ENCODE assay signal across 13 mouse cellular contexts in the genomic region with DNA sequence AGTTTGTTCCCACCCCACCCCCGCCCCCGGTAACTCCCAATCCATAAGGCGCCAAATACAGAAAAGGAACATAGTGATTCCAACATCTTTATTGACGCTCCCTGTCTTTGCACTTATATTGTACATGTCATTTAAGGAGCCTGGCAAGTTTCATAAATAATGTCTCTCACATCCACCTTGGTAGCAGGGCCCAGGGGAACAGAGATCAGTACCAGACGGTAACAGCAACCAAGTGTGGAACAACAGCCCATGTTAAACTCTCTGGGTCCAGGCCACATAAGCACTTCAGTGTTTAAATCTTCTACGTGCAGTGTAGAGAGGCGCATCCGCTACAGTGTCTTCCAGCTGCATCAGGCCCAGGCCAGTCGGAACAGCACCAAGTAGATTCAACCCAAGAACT. TPM values are rescaled to one million over a fixed set of nuclear protein-coding genes. Genes with fewer than 3 reads are reported as not detected.
A peak's percentile ranks its signal among the peaks of the same experiment; 100 is the strongest.
DNase-seq lines count a peak whose midpoint lies in the region; ATAC-seq and TF ChIP-seq lines count a peak whose summit lies in the region.
"Had no signal": no experiment of that assay in that cellular context is flagged by ENCODE, and none has a peak within 500 bp of the region (broad histone marks: within the 10 kb centered on the region; RNA-seq: fewer than 3 reads in every experiment).

No protein-coding gene starts in this region.

- peaks cover 44% of the 10 kb centered on the region for H3K36me3 ChIP-seq in kidney, embryonic 15.5 days
- H3K36me3 ChIP-seq in embryonic facial prominence, embryonic 10.5 days (replicated peaks) = peaks cover 85% of the 10 kb centered on the region
- peaks cover 44% of the 10 kb centered on the region for H3K36me3 ChIP-seq in limb, embryonic 12.5 days

- no peak overlapping the region for H3K9ac ChIP-seq in kidney, embryonic 15.5 days
- no peak overlapping the region for H3K9ac ChIP-seq in limb, embryonic 12.5 days (replicated peaks)

- no peak for DNase-seq in gastrocnemius, adult 2 months
- no peak for DNase-seq in gastrocnemius, postnatal 4 days (ENCODE audit: low spot score in 2 of 2)
- DNase-seq in kidney, adult 8-10 months = no peak
- peak; percentile 33 for DNase-seq in embryonic facial prominence, embryonic 10.5 days (ENCODE audit: low spot score)
- no peak for DNase-seq in right cerebral cortex, postnatal 10 days (ENCODE audit: low spot score in 2 of 2)
- no peak for DNase-seq in layer of hippocampus, adult 9-10 months (ENCODE audit: low spot score)
- DNase-seq: cerebellum, postnatal 10 days; gastrocnemius, postnatal 14 days; lung, postnatal 10 days; right cerebral cortex, postnatal 14 days had no signal

- ATAC-seq in kidney, embryonic 15.5 days (replicated peaks; ENCODE audit: low FRiP score) = 0 out of 2 replicates have a peak, but pooled peaks have one; percentile 4
- peak; percentile 28; the same call in 1 of the 2 replicates for ATAC-seq in limb, embryonic 12.5 days (ENCODE audit: insufficient number of reproducible peaks, insufficient read depth, low FRiP score, low TSS enrichment, low read depth)
- ATAC-seq: inflammation-experienced regulatory T-cells, adult 6 months had no signal

- H3K4me3 ChIP-seq in gastrocnemius, adult 2 months = no peak overlapping the region
- no peak overlapping the region for H3K4me3 ChIP-seq in kidney, embryonic 15.5 days (replicated peaks)
- no peak overlapping the region for H3K4me3 ChIP-seq in embryonic facial prominence, embryonic 10.5 days
- H3K4me3 ChIP-seq in limb, embryonic 12.5 days (replicated peaks) = no peak overlapping the region

- no peaks in the 10 kb centered on the region for H3K27me3 ChIP-seq in kidney, embryonic 15.5 days
- no peaks in the 10 kb centered on the region for H3K27me3 ChIP-seq in embryonic facial prominence, embryonic 10.5 days (replicated peaks; ENCODE audit: low read depth, poor library complexity, severe bottlenecking)
- no peaks in the 10 kb centered on the region for H3K27me3 ChIP-seq in limb, embryonic 12.5 days

- peaks cover 41% of the 10 kb centered on the region for H3K4me1 ChIP-seq in kidney, embryonic 15.5 days
- H3K4me1 ChIP-seq in embryonic facial prominence, embryonic 10.5 days = peaks cover 54% of the 10 kb centered on the region
- H3K4me1 ChIP-seq in limb, embryonic 12.5 days (replicated peaks) = peaks cover 70% of the 10 kb centered on the region

- no peak for TF ChIP-seq CTCF in gastrocnemius, adult 2 months (IDR thresholded peaks at IDR 0.05)

- H3K4me2 ChIP-seq in kidney, embryonic 15.5 days = no peak overlapping the region
- H3K4me2 ChIP-seq in limb, embryonic 12.5 days = peak overlapping the region; percentile 23; the same call in 1 of the 2 replicates

- intact Hi-C loops in gastrocnemius, adult 2 months (cut with DNase I) = loop anchor here (5.0 kb wide), 1 partner anchor 60 kb away; a partner anchor contains a TSS

- 76% methylated on average over 9 of the region's 9 CpGs for WGBS in kidney, embryonic 15.5 days
- WGBS in embryonic facial prominence, embryonic 10.5 days = 71% methylated on average over 9 of the region's 9 CpGs
- 48% methylated on average over 9 of the region's 9 CpGs for WGBS in limb, embryonic 12.5 days

- H3K27ac ChIP-seq in gastrocnemius, adult 2 months = peak overlapping the region; percentile 3; the same call in 1 of the 2 replicates
- H3K27ac ChIP-seq in kidney, embryonic 15.5 days = peak overlapping the region; percentile 80
- peak overlapping the region; percentile 76 for H3K27ac ChIP-seq in embryonic facial prominence, embryonic 10.5 days (replicated peaks)
- H3K27ac ChIP-seq in limb, embryonic 12.5 days = peak overlapping the region; percentile 89

- H3K9me3 ChIP-seq in kidney, embryonic 15.5 days (replicated peaks) = no peaks in the 10 kb centered on the region
- no peaks in the 10 kb centered on the region for H3K9me3 ChIP-seq in embryonic facial prominence, embryonic 10.5 days
- H3K9me3 ChIP-seq in limb, embryonic 12.5 days = no peaks in the 10 kb centered on the region

RNA-seq across cellular contexts. Expression of a gene that starts 59.7 kb away (rescaled TPM):
- 1 to 10 TPM; 3.9 to 8.6 TPM for total RNA-seq in gastrocnemius, adult 2 months (2021)
- total RNA-seq in gastrocnemius, postnatal 4 days (2021) = 10 to 100 TPM; 72.4 to 82.1 TPM
- polyA plus RNA-seq in kidney, embryonic 15.5 days (2015; fragmentation: Nextera tagmentation; extraction: Ambion mirVana) = 3.6 and 4.8 TPM in 2 replicates
- polyA plus RNA-seq in embryonic facial prominence, embryonic 10.5 days (2016; fragmentation: Nextera tagmentation; extraction: Ambion mirVana) = 22.2 and 23.8 TPM in 2 replicates
- 22.9 and 23.7 TPM in 2 replicates for polyA plus RNA-seq in limb, embryonic 12.5 days (2016; fragmentation: Nextera tagmentation; extraction: Ambion mirVana)

Comparison
In these comparisons a context has a peak if more than half of its experiments do, and no peak if none do; other contexts are left out.
1. H3K27ac ChIP-seq: peak in every context shown above with its lines; median percentile 89 in limb, embryonic 12.5 days; 80 in kidney, embryonic 15.5 days; 76 in embryonic facial prominence, embryonic 10.5 days; 3 in gastrocnemius, adult 2 months.